Mouse (Mus musculus): Measurements from ENCODE around the gene Tmem86a.
"Not testable (repeated sequence)": the region's sequence is repeated elsewhere in the genome, so short reads cannot be mapped to it uniquely, and the experiment has no call there.

Gene Tmem86a

GRCm38 (mm10) chr7:47050366-47050765 lies at the start of gene Tmem86a:
Gene Tmem86a (plus strand): TSS chr7:47050601.
- DNase-seq (ENCODE audit: low spot score in 2 of 2): peak; percentile 95 to 98

- DNase-seq (ENCODE audit: low spot score in 2 of 2): no peak
Measured at GRCm38 (mm10) chr7:47000644-47000983, 49.8 kb upstream of the Tmem86a start.

DNA sequence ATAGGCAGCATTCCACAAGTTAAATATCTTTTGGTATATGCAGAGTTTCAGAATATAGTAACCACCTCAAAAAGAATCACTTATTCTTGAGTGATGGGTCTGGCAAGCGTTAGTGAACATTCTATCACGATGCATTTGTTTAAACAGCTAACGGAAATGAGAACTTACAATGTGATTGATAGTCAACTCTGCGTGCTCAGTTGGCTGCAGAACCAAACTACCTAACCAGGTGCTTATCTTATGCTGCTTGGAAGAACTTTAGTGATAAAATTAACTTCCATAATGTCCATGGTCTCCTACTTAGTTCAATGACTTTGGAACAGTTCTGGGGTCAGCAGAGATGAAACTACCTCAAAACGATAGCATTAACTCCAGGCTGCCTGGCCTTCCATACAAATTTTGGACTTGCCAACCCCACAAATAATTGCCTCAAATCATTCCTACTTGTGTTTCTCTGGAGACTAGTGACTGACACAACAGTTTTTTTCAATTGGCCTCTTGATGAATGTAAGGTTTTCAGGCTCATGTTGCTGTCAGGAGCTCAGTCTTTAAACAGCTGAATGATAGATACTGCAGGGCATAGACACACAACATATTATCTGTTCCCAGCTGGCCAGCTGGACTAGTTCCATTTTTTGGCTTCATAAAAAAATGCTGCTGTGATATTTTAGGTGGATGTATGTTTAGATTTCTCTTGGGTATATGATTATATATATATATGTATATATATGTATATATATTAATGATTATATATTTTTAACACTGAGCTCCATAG lies 49.1 kb upstream of the Tmem86a start:
- DNase-seq (ENCODE audit: low spot score in 2 of 2): no peak

DNA sequence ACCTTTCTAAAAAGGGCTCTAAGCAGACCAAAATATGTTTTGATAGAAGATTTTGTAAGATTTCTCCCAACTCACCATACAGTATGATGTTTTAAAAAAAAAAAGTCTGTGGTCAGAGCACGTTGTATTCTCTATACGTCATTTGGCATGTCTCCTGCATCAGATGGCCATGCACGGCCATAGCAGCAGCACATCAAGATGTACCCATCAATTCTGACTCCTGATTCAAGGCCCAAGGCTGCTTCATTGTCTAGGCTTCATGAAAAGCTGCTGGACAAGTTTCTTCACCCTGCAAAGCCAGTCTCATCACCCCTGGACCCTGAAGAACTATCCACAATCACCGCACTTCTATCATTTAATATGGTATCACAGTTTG lies 48.5 kb upstream of the Tmem86a start:
- DNase-seq (ENCODE audit: low spot score in 2 of 2): no peak

DNA sequence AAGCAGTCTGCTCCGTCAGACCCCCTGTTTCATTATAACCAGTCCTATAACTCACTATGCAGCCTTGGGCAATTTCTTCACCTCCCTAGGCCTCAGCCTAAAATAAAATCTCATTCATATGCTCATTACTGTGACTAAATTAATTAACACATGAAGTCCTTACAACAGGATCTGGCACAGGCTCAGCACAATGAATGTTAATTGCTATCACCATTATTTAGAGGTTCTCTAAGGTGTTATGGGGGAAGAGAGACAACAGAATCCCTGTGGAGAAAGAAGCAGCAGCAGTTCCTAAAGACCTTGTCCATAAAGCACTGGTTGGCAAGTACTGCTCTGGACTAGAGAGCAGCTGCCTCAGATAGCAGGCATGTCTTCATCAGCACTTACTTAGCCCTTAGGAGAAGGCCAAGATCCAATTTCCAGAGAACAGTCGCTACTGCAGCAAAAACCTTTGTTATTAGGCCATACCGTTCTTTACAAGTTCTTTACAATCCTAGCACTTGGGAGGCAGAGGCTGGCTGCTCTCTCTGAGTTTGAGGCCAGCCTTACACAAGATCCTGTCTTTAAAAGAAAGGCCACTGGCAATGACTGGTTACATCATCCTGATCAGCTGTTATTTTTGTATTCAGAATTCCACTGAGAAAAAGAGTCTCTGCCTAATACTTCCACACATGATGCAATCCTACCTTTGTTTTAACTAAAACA lies 46.8 kb upstream of the Tmem86a start:
- no peak for DNase-seq (ENCODE audit: low spot score in 2 of 2)

GRCm38 (mm10) chr7:47007109-47007780 lies 43.2 kb upstream of the Tmem86a start:
- no peak for DNase-seq (ENCODE audit: low spot score in 2 of 2)

DNA sequence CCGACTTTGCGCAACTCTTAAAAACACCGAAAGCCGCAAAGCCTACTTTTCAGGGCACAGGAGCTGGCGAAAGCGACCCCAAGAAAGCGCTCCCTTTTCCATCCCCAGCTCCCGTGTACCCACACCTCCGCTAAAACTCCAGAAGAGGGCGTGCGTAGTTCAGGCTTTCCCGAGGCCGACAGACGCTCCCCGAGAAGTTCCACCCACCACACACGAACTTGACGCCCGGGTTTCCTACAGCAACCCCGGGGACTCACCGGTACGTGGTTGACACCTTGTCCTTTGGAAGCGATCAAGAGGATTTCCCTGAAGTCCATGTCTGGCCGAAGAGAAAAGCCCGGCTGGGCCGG lies 42.6 kb upstream of the Tmem86a start:
- no peak for DNase-seq (ENCODE audit: low spot score in 2 of 2)

DNA sequence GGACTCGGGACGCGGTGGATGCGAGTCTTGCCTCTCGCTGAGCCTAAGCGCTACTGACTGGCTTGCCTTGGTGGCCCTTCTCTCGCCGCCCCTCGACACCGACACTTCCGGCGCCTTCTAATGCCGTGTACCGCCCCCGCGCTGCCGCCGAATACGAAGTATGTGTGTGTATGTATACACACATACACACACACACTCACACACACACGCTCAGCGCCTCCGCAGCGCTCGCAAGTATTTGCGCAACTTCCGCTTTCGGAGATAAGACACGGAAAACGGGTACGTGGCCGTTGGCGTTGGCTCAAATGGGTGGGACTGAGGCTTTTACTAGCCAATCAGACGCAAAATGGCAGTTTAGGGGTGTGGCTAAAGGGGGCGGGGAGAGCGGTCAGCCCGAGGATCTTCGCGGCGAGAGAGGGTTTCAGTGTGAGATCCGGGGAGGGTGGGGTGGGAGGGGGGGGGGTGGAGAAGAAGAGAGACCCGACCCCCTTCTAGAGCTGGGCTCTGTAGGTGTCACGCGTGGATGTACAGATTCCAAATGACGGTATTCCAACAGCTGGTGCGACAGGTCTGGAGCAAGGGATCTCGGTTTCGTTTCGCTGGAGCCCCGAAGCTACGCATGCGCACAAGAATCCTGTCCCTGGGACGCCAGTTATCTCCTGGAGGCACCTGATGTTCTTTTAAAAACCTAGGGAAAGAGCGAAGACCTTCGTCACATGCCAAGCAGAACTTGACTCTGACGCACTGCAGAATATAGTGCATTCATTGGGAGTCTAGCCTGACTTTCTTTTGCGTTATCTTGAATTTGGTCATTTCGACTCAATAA lies 42.0 kb upstream of the Tmem86a start, which contains the start of gene Spty2d1:
TSS of gene Spty2d1 (minus strand) at position 244 of the 826 bp plus-strand sequence.
- peak; percentile 100 for DNase-seq (ENCODE audit: low spot score in 2 of 2)

GRCm38 (mm10) chr7:47013131-47013767 lies 37.2 kb upstream of the Tmem86a start:
- no peak for DNase-seq (ENCODE audit: low spot score in 2 of 2)

DNA sequence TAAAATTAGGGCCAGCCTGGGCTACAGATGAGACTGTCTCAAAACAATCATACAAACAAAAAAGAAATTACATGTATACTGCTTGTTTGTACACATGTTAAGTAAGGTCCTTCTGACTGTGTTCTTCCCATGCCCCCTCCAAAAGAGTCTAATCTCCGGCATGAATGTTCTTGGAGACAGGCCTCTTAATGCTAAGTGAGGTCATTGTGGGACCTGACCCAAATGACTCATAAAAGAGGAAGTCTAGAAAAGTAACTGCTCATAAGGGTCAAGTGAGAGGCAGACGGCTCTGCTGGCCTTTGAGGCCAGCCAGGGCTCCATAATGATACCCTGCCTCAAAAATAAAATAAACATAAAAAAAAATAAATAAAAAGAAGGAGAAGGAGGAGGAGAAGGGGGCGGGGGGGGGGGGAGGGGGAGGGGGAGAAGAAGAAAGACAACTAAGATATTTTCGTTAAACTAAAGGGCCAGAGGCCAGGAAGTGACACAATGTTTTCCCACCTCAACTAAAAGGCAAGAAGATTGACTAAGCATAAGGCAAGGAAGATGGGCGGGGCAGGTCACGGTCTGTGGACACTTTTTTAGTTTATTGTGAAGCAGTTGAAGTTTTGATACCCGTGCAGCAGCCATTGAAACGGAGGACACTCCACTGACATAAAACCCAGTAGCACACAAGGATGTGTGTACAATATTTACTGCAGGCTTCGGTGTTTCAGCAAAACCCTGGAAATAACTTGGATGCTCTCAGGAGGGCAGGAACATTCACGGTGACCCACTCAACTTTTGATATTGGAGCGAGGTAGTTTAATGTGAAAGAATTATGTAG lies 35.6 kb upstream of the Tmem86a start:
- no peak for DNase-seq (ENCODE audit: low spot score in 2 of 2)

- DNase-seq (ENCODE audit: low spot score in 2 of 2): peak; percentile 55 to 63
Measured at GRCm38 (mm10) chr7:47015390-47016065, 34.9 kb upstream of the Tmem86a start.

DNA sequence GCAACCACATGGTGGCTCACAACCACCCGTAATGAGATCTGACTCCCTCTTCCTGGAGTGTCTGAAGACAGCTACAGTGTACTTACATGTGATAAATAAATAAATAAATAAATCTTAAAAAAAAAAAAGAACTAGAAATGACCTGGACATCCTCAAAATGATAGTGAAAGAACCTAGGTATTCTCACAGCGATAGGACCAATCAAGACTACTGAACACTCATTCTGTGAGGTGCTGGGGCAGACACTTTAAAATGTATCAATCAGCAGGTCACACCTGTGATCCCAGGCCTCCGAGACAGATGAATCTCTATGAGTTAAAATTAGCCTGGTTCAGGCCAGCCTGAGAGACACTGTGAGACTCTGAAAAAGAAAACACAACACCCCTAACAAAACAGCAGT lies 33.8 kb upstream of the Tmem86a start:
- no peak for DNase-seq (ENCODE audit: low spot score in 2 of 2)

- DNase-seq (ENCODE audit: low spot score in 2 of 2): no peak
Measured at GRCm38 (mm10) chr7:47017146-47017545, 33.3 kb upstream of the Tmem86a start.

DNA sequence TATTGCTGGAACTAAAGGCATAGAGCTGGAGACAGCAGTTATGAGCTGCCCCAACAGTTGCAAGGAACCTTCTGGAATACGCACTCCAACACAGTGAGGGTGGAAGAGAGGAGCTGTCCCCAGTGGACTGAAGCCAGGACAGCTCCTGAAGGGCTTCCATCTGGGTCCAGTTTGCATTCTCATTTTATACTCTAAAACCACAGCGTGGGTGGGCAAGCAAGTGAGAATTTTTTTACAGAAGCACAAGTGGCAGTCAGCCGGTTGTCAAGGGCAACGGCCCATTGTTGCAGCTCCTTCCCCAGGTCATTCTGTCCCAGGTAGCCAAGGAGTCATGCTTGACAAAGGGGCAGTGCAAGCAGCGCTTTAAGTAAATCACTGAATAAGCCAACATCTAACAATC lies 30.8 kb upstream of the Tmem86a start:
- peak; percentile 52 to 70 for DNase-seq (ENCODE audit: low spot score in 2 of 2)

- no peak for DNase-seq (ENCODE audit: low spot score in 2 of 2)
Measured at GRCm38 (mm10) chr7:47020956-47021355, 29.4 kb upstream of the Tmem86a start.

DNA sequence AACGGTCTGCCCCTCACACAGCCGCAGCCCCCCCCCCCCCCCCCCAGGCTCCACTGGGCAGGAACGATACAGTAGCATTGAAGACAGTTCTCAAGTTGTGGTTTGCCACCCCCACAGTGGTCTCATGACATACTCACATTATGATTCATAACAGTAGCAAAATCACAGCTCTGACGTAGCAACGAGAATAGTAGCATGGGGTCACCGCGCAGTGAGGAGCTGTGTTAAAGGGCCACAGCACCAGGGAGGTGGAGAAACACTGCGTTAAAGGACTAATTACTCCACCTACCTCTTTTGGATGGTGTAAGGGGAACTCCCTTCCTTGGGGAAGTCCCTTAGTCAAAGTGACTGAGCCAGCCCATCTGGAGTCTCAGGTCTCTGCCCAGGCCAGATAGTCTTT lies 27.9 kb upstream of the Tmem86a start:
- no peak for DNase-seq (ENCODE audit: low spot score in 2 of 2)

GRCm38 (mm10) chr7:47023530-47023929 lies 26.9 kb upstream of the Tmem86a start:
- peak; percentile 90 to 91 for DNase-seq (ENCODE audit: low spot score in 2 of 2)

- no peak for DNase-seq (ENCODE audit: low spot score in 2 of 2)
Measured at GRCm38 (mm10) chr7:47024454-47024853, 25.9 kb upstream of the Tmem86a start.

GRCm38 (mm10) chr7:47025429-47025828 lies 25.0 kb upstream of the Tmem86a start:
- no peak for DNase-seq (ENCODE audit: low spot score in 2 of 2)

GRCm38 (mm10) chr7:47026899-47027298 lies 23.5 kb upstream of the Tmem86a start:
- DNase-seq (ENCODE audit: low spot score in 2 of 2): not testable (repeated sequence)
